Mouse (Mus musculus): ENCODE measurements around the gene A230050P20Rik.

A230050P20Rik gene

DNA sequence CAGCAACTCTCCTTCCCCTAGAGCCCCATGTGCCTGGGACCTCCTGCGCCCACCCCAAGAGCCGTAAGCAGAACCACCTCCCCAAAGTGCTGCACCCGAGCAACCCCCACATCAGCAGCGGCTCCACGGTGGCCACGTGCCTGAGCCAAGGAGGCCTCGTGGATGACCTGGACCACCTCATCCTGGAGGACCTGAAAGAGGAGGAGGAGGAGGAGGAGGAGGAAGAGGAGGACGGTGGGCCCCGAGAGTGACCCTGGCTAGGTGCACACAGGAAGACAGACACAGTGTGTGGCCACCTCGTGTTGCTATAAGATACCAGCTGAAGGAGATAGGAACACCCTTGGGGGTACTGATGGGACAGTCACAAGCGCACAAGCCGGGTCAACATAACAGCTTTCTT lies 5.1 kb downstream of the A230050P20Rik start:
- no peak for DNase-seq (ENCODE audit: low read depth, low spot score)

DNA sequence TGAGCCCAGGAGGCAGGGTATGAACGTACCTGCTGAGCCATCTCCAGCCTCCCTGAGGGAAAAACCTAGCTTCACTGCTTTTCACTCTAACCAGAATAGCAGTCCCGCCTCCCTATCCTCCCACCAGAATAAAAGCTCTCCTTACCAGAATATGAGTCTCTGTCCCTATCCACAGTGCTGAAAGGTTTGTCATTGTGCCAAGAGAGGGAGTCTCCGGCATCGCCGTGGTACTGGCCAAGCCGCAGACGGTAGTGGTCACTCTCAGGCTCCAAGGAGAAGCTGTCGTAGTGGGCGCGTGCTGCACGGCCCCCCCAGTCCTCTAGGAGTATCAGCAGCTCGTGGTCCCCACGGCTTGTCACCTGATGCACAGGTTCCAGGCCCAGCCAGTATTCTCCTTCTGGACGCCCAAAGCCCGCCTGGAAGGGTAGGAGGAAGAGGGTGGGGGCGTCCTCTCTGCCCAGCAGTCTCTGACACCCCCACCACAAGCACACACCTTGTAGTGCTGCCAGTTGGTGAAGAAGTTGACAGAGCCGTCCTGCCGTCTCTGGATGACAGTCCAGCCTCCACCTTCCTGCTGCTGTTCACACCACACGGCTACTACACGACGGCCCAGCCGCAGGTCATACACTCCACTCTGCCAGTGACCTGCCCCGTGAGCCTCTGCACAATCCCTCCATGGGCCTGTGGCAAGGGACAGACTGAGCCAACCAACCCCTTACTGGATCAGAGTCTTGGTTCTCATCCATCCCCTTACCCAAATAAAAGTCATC lies 6.8 kb downstream of the A230050P20Rik start:
- DNase-seq (ENCODE audit: low read depth, low spot score), result peak; percentile 53

DNA sequence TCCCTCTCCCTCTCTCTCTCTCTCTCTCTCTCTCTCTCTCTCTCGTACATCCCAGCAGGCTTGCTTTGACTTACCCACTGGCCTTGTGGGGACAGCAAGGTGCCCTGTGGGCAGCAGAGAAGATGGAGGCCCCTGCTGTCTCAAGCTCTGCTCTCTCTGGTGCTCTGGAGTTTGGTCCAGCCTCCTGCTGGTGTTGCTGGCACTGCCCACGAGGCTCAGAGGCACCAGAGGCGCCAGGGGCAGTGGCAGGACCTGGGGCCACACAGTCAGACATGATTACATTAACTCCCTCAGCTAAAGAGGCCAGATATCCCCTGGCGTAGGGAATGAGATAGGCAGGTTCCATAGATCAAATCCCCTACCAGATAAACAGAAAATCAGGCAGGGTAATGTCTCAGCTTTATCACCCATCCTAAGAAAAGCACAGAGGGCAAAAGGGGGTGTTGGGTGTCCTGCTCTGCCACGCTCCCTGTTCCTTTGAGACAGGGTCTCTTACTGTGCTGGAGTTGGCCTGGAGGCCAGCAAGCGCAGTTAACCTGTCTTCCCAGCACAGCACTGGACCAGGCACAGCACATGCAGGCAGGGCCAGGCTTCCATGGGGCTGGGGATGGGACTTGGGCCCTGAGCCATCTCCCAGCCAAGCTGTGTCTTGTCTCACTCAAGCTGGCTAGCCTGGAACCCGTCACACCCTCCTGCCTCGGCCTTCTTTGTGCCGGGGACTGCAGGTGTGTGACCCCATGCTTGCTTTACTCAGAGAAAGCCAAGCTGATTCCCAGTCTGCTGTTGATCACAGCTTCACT lies 8.1 kb downstream of the A230050P20Rik start:
- DNase-seq (ENCODE audit: low read depth, low spot score), result no peak

DNA sequence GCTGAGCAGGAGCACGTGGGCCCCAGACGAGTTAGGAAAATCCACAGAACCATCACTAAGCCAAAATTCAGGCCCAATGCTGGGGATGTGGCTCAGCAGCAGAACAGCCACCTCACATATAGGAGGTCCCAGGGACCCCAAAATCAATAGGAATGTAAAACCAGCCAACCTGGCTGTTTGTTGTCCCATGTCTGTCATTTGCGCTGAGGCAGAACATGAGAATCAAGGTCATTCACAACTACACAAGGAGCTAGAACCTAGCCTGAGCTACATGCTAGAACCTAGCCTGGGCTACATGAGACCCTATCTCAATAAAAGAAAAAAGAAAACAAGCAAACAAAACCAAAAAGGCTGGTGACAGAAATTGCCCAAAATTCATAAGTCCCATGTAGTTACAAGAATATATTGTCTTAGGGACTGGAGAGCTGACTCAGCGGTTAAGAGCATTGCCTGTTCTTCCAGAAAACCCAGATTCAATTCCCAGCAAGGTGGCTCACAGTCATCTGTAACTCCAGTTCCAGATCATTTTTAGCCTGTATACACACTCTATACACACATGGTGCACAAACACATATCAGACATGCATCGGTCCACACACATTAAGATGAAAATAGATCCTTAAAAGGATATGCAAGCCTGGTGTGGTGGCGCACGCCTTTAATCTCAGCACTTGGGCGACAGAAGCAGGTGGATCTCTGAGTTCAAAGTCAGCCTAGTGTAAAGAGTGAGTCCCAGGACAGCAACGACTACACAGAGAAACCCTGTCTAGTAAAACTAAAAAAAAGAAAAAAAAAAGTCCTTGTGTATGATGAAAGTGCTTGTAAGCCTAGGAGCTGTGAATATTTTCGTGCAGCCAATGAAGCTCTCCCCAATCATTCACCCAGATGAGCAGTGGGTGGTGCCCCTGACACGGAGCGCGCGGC lies 8.9 kb downstream of the A230050P20Rik start:
- no peak for DNase-seq (ENCODE audit: low read depth, low spot score)

DNA sequence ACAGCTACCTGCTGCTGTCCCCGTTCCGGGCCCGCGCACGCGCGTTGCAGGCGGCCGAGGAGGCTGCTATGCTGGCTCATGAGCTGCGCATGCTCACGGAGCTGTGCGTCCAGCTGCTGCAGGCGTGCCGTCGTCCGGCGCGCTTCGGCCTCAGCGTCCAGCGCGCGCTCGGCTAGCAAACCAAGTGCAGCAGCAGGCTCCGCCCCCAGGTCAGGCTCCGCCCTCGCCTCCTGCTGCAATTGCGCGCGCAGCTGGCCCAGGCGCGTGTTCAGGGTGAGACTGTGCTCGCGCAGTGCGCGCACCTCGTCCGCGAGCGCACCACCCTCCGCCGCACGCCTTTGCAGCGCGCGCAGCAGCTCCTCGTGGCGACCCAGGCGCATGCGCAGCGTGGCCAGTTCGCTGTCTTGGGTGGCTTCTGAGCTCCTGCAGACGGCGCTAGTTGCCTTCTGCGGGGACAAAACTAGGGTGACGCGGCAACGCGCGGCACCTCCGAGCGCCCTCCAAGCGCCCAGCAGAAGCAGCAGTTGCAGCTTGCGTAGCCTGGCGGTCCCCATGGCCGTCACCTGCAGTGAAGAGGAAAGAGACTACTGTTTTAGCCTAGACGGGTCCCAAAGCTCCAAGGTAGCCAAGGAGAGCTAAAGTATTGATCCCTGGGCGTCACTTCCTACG lies 9.7 kb downstream of the A230050P20Rik start:
- DNase-seq (ENCODE audit: low read depth, low spot score), result peak; percentile 100

DNA sequence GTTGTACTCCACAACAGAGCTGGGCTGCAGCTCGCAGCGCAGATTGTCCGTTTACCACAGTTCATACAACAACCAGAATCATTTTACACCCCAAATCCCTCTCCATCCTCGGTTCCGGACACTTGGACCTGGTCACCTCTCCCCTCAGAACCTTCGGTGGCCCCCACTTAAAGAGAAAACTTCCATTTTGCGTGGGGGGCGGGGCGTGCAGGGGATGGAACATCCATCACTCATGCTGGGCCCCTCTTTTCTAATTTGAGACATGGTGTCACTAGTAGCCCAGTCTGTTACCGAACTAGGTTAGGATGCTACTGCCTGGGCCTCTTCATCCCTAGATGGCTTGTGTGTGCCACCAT lies 10.2 kb downstream of the A230050P20Rik start:
- no peak for DNase-seq (ENCODE audit: low read depth, low spot score)

DNA sequence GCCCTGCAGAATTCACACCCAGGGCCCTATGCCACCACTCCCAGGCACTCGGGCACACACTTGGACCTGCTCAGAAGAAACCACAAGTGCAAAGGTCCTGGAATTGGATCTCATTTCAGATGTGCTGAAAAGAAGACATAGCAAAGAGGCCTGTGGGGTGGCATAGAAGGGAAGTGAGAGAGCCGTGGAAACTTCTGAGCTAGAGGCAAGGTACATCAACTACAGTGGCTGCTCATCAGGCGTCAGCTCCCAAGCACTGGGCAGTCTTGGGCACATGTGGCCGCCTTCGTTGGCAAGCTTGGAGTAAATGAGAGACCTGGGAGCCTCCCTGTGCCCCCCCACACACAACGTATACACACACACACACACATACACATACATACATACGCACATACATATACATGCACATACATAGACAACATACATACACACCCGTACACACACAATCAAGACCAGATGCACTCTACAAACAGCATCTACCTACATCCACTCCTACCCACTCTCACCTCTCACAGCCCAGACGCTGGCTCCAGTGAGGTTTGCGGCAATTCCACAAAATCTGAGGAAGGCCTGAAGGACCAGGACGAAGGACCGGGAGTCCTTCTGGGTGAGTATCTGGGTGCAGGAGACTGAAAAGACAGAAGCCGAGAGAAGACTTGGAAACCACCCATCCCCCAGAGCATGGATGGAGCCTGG lies 10.8 kb downstream of the A230050P20Rik start, which contains the start of gene Angptl6:
Gene Angptl6 (minus strand): TSS at position 631 of the 696 bp plus-strand sequence.
- DNase-seq (ENCODE audit: low read depth, low spot score), result no peak

DNA sequence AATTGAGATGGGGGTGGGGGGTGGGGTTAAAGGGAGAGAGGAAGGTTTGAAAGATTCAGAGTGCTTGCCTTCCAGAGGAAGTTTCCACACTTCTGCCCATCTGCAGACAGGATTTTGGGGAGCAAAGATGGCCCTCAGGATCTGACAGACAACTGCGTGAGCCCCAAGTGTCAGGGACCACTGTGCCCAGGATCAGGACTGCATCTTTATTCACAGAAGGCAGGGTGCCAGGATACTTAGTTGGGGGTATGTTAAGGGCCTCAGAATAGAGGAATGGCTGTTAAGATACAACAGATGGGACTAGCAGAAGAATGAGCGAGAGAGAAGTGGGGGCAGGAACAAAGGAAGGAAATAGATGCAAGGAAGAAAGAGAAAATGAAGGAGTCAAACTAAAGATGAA lies 18.1 kb downstream of the A230050P20Rik start:
- DNase-seq (ENCODE audit: low read depth, low spot score), result no peak

DNA sequence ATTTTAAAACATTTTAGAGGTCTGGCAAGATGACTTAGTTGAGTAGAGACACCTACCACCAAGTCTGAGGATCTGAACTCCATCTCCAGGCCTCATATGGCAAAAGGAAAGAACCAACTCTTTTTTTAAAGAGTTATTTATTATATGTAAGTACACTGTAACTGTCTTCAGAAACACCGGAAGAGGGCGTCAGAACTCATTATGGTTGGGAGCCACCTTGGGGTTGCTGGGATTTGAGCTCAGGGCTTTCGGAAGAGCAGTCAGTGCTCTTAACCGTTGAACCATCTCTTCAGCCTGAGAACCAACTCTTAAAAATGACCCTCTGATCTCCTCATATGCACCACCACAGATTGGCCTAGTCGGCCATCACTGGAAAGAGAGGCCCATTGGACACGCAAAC lies 18.7 kb downstream of the A230050P20Rik start:
- DNase-seq (ENCODE audit: low read depth, low spot score), result no peak

DNA sequence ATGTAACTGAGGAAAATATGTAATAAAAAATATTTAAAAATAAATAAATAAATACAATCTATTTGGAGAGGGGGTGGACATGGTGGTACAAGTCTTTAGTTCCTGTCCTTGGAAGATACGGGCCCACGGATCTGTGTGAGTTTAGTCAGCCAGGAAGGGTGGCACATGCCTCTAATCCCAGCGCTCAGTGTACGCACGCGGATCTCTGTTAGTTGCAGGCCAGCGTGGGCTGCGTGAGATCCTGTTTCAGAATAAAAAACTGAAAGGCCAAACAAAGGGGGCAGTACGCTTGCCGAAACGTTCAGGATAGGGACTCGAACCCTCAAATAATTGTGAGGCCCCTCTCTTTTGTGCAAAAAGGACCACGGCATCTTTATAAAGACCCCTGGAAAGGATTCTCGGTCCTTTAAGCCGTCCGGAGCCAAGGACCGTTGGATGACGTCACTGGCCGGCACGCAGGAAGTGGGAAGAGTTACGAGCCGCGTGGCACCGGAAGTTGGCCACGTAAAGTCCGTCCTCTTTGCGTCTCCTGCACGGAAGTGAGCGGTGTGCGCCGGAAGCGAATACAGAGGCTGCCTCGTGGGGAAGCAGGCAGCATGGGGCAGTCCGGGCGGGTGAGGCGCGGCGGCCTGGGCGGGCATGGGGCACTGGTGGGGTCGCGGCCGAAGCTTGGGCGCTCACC lies 19.4 kb downstream of the A230050P20Rik start, which contains the start of gene Ppan:
Gene Ppan (plus strand): TSS at position 472 of the 682 bp plus-strand sequence.
- DNase-seq (ENCODE audit: low read depth, low spot score), result peak; percentile 98

DNA sequence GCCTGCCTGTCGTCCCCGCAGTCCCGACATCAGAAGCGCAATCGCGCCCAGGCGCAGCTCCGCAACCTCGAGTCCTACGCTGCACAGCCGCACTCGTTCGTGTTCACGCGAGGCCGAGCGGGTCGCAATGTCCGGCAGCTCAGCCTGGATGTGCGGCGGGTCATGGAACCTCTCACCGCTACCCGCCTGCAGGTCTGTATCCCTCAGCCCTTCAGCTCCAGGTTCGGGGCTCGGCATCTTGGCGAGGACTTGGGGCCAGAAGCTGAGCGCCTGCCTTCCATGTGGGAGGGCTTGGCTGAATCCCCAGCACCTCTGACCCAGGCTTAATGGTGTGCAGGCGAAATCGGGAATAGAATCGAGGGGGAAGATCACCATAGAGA lies 19.9 kb downstream of the A230050P20Rik start:
- DNase-seq (ENCODE audit: low read depth, low spot score), result no peak

DNA sequence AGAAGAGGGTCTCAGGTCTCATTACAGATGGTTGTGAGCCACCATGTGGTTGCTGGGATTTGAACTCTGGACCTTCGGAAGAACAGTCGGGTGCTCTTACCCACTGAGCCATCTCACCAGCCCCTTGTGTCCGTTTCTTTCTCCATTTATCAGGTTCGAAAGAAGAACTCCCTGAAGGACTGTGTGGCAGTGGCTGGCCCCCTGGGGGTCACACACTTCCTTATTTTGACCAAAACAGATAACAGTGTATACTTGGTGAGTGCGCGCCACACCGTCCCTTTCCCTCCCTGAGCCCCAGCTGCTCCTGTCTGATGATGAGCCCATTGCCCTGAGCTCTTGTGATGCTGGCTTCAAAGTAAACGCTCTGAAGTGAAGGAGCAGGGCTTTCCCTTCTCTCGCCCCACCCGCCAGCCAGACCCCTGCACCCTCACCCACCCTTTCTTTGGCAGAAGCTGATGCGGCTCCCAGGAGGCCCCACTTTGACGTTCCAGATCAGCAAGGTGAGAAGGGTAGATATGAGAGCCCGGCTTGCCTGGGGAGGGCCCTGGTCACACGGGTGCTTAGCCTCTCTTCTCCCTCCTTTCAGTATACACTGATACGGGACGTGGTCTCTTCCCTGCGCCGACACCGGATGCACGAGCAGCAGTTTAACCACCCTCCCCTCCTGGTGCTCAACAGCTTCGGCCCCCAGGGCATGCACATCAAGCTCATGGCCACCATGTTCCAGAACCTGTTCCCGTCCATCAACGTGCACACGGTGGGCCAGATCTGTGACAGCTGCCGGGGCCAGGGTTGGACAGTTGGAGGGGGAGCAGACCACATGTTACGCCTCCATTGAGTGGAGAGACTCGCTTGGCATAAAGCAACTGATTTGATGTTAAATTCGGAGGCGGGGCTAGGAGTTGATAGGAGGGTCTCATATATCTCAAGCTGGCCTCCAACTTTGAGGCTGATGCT lies 21.0 kb downstream of the A230050P20Rik start:
- no peak for DNase-seq (ENCODE audit: low read depth, low spot score)

DNA sequence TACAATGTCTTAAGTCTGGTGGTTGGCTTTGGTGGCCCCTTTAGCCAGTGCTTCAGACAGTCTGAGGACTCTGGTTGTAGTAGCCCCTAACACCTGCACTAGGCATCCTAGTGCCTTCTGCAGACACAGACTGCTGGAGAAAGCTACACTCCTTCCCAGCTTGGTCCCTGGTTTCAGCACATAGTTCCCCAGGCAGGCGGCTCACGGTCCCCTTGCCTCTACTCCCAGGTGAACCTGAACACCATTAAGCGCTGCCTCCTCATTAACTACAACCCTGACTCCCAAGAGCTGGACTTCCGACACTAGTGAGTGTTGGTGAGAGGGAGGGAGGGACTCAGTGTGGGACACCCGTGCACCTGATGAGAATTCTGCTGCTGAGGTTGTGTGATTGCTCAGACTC lies 22.0 kb downstream of the A230050P20Rik start:
- DNase-seq (ENCODE audit: low read depth, low spot score), result no peak

DNA sequence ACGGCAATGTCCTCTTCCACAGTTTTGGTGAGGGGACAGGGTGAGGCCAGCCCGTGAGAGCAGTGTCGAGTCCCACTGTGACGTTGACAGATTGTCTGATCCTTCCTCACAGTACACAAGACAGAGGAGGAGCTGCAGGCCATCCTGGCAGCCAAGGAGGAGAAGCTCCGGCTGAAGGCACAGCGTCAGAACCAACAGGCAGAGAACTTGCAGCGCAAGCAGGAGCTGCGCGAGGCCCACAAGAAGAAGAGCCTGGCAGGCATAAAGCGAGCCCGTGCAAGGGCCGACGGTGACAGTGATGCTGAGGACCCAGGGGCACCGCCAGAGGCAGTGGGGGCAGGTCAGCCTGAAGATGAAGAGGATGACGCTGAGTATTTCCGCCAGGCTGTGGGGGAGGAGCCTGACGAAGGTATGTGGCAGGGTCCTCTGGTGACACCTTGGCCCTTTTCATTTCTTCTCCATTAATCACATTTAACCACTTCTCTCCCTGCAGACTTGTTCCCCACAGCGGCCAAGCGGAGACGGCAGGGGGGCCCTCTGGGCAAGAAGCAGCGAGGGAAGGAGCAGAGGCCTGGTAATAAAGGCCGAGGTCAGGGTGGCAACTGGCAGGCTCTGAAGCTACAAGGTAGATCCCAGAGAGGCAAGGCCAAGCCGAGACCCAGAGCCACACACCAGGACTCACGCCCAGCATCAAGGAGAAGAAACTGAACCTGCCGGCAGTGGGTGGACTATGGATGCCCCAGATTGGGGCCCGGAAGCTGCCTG lies 23.1 kb downstream of the A230050P20Rik start:
- DNase-seq (ENCODE audit: low read depth, low spot score), result no peak

DNA sequence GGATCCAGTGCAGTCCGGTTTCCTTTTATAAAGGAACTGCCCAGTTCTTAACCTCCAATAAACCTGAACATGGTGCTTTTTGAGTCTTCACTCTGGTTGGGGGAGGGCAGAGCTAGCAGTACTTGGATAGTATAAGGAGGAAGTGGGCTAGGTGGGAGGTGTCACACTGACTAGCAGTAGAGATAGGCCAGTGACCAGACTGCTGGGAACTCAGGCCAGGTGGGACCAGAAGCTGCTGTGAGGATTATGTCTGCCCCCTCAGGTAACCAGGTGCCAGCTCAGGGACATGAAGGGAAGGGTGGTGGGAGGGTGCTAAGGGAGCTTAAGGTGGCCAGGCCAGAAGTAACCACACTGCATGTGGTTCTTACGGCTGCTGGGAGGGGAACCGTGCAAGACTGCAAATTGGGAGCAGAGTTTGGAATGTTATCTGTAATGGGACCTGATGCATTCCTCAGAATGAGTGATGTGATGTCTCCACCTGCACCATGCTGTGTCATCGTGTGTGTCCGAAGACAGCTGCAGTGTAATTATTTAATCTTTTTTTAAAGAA lies 23.7 kb downstream of the A230050P20Rik start:
- DNase-seq (ENCODE audit: low read depth, low spot score), result no peak

DNA sequence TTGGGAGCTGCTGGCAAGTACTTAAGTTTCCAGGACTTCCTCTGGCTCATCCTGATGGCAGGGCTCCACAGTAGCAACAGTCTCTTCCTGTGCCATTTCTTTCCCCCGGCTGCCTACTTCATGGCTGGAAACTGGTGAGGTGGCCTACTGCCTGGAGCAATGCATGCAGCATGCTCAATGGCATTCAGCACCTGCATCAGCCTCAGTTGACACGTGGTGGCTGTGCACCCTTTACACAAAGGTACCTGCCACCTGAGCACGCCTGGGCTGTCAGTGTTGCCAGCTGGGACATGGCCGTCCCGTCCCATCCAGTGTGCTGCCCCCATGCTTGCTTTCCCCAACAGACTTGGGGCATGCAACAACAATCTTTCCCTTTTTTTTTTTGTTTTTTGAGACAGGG lies 24.6 kb downstream of the A230050P20Rik start:
- DNase-seq (ENCODE audit: low read depth, low spot score), result no peak

DNA sequence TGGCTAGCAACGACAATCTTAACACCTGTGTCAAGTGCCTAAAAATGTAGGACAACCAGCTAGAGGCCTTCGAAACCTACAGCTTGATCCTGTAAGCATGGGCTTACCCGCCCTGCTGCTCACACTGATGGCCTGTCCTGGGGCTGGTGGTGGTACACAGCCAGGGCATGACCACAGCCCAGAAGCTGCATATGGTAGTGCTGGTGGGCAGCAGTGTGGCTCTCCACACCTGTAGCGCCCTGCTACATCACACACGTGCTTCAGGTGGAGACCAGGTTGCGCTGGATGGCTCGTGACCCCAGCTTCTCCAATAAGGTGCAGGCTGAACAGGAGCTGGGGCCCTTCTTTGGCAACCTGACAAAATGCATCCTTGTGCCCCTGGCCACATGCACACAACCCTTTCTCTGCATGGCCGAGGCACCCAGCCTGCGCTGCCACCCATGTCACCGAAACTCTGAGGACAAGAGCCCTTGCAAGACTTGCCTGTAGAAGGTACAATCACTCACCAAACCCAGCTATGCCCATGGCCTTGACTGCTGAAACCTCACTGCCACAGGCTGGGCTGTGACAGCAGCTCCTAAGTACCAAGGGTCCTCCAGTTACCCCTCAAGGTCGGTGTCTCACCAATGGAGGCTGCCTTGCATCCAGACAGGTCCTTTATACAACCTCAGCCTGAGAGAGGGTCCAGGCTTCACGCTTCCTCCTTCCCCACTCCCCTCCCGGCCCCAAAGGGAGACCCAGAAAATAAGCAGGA lies 25.3 kb downstream of the A230050P20Rik start:
- no peak for DNase-seq (ENCODE audit: low read depth, low spot score)
